In the genomic region with DNA sequence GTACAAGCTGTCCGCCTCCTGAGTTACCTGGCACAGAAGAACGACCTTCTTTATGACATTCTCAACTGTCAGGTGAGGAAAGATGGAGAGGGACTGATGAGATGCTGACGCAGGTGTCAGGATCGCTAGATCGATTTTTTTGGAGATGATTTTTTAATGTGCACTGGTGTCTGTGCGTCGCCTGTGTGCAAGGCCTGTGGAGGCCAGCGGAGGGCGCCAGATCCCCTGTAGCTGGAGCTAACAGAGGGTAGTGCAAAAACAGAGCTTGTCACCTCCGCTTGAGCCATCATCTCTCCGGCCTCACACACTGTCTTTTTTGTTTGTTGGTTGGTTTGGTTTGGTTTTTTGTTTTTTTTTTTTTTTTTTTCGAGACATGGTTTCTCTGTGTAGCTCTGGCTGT, we compare ENCODE assay signal across 33 mouse cellular contexts. TPM values are rescaled to one million over a fixed set of nuclear protein-coding genes. Genes with fewer than 3 reads are reported as not detected.
A peak's percentile ranks its signal among the peaks of the same experiment; 100 is the strongest.
DNase-seq lines count a peak whose midpoint lies in the region; ATAC-seq and TF ChIP-seq lines count a peak whose summit lies in the region.
"Had no signal": no experiment of that assay in that cellular context is flagged by ENCODE, and none has a peak within 500 bp of the region (broad histone marks: within the 10 kb centered on the region; RNA-seq: fewer than 3 reads in every experiment).

No protein-coding gene starts in this region.

- ATAC-seq in hindbrain, postnatal 0 days: no peak
- no peak for ATAC-seq in hindbrain, embryonic 12.5 days (ENCODE audit: low FRiP score)
- ATAC-seq in liver, embryonic 14.5 days (ENCODE audit: insufficient read depth): no peak
- ATAC-seq: forebrain, embryonic 15.5 days; hindbrain, embryonic 16.5 days; midbrain, embryonic 16.5 days had no signal

- H3K36me3 ChIP-seq in hindbrain, postnatal 0 days (ENCODE audit: insufficient read depth, low read length): no peaks in the 10 kb centered on the region
- no peaks in the 10 kb centered on the region for H3K36me3 ChIP-seq in hindbrain, embryonic 12.5 days
- H3K36me3 ChIP-seq in liver, embryonic 14.5 days (replicated peaks; ENCODE audit: control insufficient read depth, insufficient read depth, low read depth): no peaks in the 10 kb centered on the region
- H3K36me3 ChIP-seq: embryonic facial prominence, embryonic 10.5 days; forebrain, embryonic 15.5 days; neural tube, embryonic 15.5 days had no signal

- no peak for TF ChIP-seq EP300 in liver, embryonic 14.5 days (IDR thresholded peaks at IDR 0.05; ENCODE audit: low read depth)

- H3K9ac ChIP-seq in hindbrain, postnatal 0 days (replicated peaks; ENCODE audit: low read length): no peak overlapping the region
- H3K9ac ChIP-seq in hindbrain, embryonic 12.5 days: no peak overlapping the region
- H3K9ac ChIP-seq in liver, embryonic 14.5 days (replicated peaks): no peak overlapping the region
- H3K9ac ChIP-seq: forebrain, embryonic 15.5 days; neural tube, embryonic 15.5 days had no signal

- no peak overlapping the region for H3K4me3 ChIP-seq in hindbrain, postnatal 0 days (ENCODE audit: low read length)
- H3K4me3 ChIP-seq in hindbrain, embryonic 12.5 days: no peak overlapping the region
- no peak overlapping the region for H3K4me3 ChIP-seq in liver, embryonic 14.5 days (ENCODE audit: insufficient read depth in 1 of 2, low read depth in 2 of 2, low read length in 2 of 2)
- H3K4me3 ChIP-seq: embryonic facial prominence, embryonic 10.5 days; forebrain, embryonic 15.5 days; left cerebral cortex, adult 2 months; neural tube, embryonic 15.5 days had no signal

- 0 out of 2 replicates have a peak, but pooled peaks have one; percentile 4 for TF ChIP-seq CTCF in hindbrain, postnatal 0 days (IDR thresholded peaks at IDR 0.05; ENCODE audit: low read depth)
- peak; percentile 38 for TF ChIP-seq CTCF in liver, embryonic 14.5 days (IDR thresholded peaks at IDR 0.05; ENCODE audit: low read depth)

- H3K9me3 ChIP-seq in hindbrain, postnatal 0 days (ENCODE audit: low read length): no peaks in the 10 kb centered on the region
- peaks cover 21% of the 10 kb centered on the region for H3K9me3 ChIP-seq in hindbrain, embryonic 12.5 days (replicated peaks)
- H3K9me3 ChIP-seq in liver, embryonic 14.5 days (ENCODE audit: control insufficient read depth, low read length): no peaks in the 10 kb centered on the region
- H3K9me3 ChIP-seq: forebrain, embryonic 15.5 days had no signal

- DNase-seq in hindbrain, postnatal 0 days (ENCODE audit: low spot score): no peak
- no peak for DNase-seq in liver, embryonic 14.5 days (ENCODE audit: low read depth in 3 of 3, low spot score in 3 of 3)
- DNase-seq in liver: no peak
- peak; percentile 55 for DNase-seq in thymus, postnatal 4 days
- DNase-seq in thymus, postnatal 25 days: no peak
- DNase-seq in urinary bladder, postnatal 25 days (ENCODE audit: low spot score): no peak
- no peak for DNase-seq in layer of hippocampus, postnatal 14 days (ENCODE audit: low spot score in 2 of 2)
- DNase-seq: adrenal gland, postnatal 25 days; cerebellum, adult 9-11 months; gastrocnemius, postnatal 10 days; heart, adult 11 months; kidney, adult 8-10 months; kidney, postnatal 14 days; lung, adult 2 months; right cerebral cortex, adult 18-20 months; right cerebral cortex, postnatal 4 days; thymus, adult 2 months had no signal

- H3K4me1 ChIP-seq in hindbrain, postnatal 0 days (ENCODE audit: insufficient read depth, low read length): no peaks in the 10 kb centered on the region
- no peaks in the 10 kb centered on the region for H3K4me1 ChIP-seq in hindbrain, embryonic 12.5 days
- H3K4me1 ChIP-seq in liver, embryonic 14.5 days (replicated peaks; ENCODE audit: control insufficient read depth in 2 of 2, insufficient read depth in 2 of 2, low read length in 1 of 2): no peaks in the 10 kb centered on the region
- H3K4me1 ChIP-seq: embryonic facial prominence, embryonic 10.5 days; forebrain, embryonic 15.5 days; neural tube, embryonic 15.5 days had no signal

- no peak overlapping the region for H3K4me2 ChIP-seq in hindbrain, postnatal 0 days (ENCODE audit: low read depth, low read length)
- H3K4me2 ChIP-seq in hindbrain, embryonic 12.5 days (replicated peaks): no peak overlapping the region
- H3K4me2 ChIP-seq in liver, embryonic 14.5 days (ENCODE audit: low read depth): no peak overlapping the region
- H3K4me2 ChIP-seq: forebrain, embryonic 15.5 days; heart, embryonic 11.5 days; neural tube, embryonic 15.5 days had no signal

- no peak overlapping the region for H3K27ac ChIP-seq in hindbrain, postnatal 0 days
- H3K27ac ChIP-seq in hindbrain, embryonic 12.5 days: no peak overlapping the region
- H3K27ac ChIP-seq in liver, embryonic 14.5 days: no peak overlapping the region
- H3K27ac ChIP-seq: embryonic facial prominence, embryonic 10.5 days; forebrain, embryonic 15.5 days; left cerebral cortex, adult 2 months; macrophage; neural tube, embryonic 15.5 days had no signal

- WGBS in hindbrain, postnatal 0 days: 48% methylated on average over 12 of the region's 12 CpGs
- WGBS in hindbrain, embryonic 12.5 days: 46% methylated on average over 12 of the region's 12 CpGs
- 40% methylated on average over 12 of the region's 12 CpGs for WGBS in liver, embryonic 14.5 days (ENCODE audit: insufficient replicate concordance)

- no peaks in the 10 kb centered on the region for H3K27me3 ChIP-seq in hindbrain, postnatal 0 days (ENCODE audit: insufficient read depth, low read length)
- H3K27me3 ChIP-seq in hindbrain, embryonic 12.5 days: peaks cover 4% of the 10 kb centered on the region
- no peaks in the 10 kb centered on the region for H3K27me3 ChIP-seq in liver, embryonic 14.5 days (ENCODE audit: control insufficient read depth, insufficient read depth, low read length)
- H3K27me3 ChIP-seq: forebrain, embryonic 15.5 days; neural tube, embryonic 15.5 days had no signal

RNA-seq across cellular contexts. Expression of gene Armc12, which starts 7.3 kb away (rescaled TPM):
- total RNA-seq in hindbrain, postnatal 0 days (2014; rRNA removed): not detected in 2 replicates
- not detected in 2 replicates for polyA plus RNA-seq in hindbrain, postnatal 0 days (2015; fragmentation: Nextera tagmentation; extraction: Ambion mirVana)
- not detected in 2 replicates for polyA plus RNA-seq in hindbrain, embryonic 12.5 days (2016; fragmentation: Nextera tagmentation; extraction: Ambion mirVana)
- 0.03 TPM in 1 of 2 replicates, not detected in the other for polyA plus RNA-seq in liver, embryonic 14.5 days (2012; rRNA removed)
- not detected in 2 replicates for polyA plus RNA-seq in liver, embryonic 14.5 days (2014; fragmentation: Nextera tagmentation; extraction: Ambion mirVana)
- not detected for total RNA-seq in layer of hippocampus, postnatal 14 days (2021)
- total RNA-seq: adrenal gland, postnatal 25 days; gastrocnemius, postnatal 10 days; hematopoietic stem cell, adult 5-6 weeks; left cerebral cortex, adult 2 months; left cerebral cortex, postnatal 36 days had no signal
- polyA plus RNA-seq: cortical plate, adult 2 months; embryonic facial prominence, embryonic 10.5 days; forebrain, embryonic 15.5 days; heart, embryonic 11.5 days; heart, postnatal 0 days; hindbrain, embryonic 16.5 days; lung, adult 2 months; macrophage; midbrain, embryonic 16.5 days; neural tube, embryonic 15.5 days; stomach, embryonic 14.5 days had no signal

RNA-seq across cellular contexts. Expression of gene Clpsl2, which starts 11.3 kb away (rescaled TPM):
- total RNA-seq in hindbrain, postnatal 0 days (2014; rRNA removed): not detected in 2 replicates
- polyA plus RNA-seq in hindbrain, postnatal 0 days (2015; fragmentation: Nextera tagmentation; extraction: Ambion mirVana): not detected in 2 replicates
- not detected in 2 replicates for polyA plus RNA-seq in hindbrain, embryonic 12.5 days (2016; fragmentation: Nextera tagmentation; extraction: Ambion mirVana)
- not detected in 2 replicates for polyA plus RNA-seq in liver, embryonic 14.5 days (2012; rRNA removed)
- polyA plus RNA-seq in liver, embryonic 14.5 days (2014; fragmentation: Nextera tagmentation; extraction: Ambion mirVana): not detected in 2 replicates
- not detected for total RNA-seq in layer of hippocampus, postnatal 14 days (2021)
- total RNA-seq: adrenal gland, postnatal 25 days; gastrocnemius, postnatal 10 days; hematopoietic stem cell, adult 5-6 weeks; left cerebral cortex, adult 2 months; left cerebral cortex, postnatal 36 days had no signal
- polyA plus RNA-seq: cortical plate, adult 2 months; embryonic facial prominence, embryonic 10.5 days; forebrain, embryonic 15.5 days; heart, embryonic 11.5 days; heart, postnatal 0 days; hindbrain, embryonic 16.5 days; limb, embryonic 14.5 days; lung, adult 2 months; macrophage; midbrain, embryonic 16.5 days; neural tube, embryonic 15.5 days; stomach, embryonic 14.5 days; thymus, adult 2 months had no signal

RNA-seq across cellular contexts. Expression of gene Fkbp5, which starts 20.6 kb away (rescaled TPM):
- 27.5 and 31.3 TPM in 2 replicates for total RNA-seq in hindbrain, postnatal 0 days (2014; rRNA removed)
- 18.5 and 20.0 TPM in 2 replicates for polyA plus RNA-seq in hindbrain, postnatal 0 days (2015; fragmentation: Nextera tagmentation; extraction: Ambion mirVana)
- 28.3 and 32.6 TPM in 2 replicates for polyA plus RNA-seq in hindbrain, embryonic 12.5 days (2016; fragmentation: Nextera tagmentation; extraction: Ambion mirVana)
- polyA plus RNA-seq in liver, embryonic 14.5 days (2012; rRNA removed): 5.3 and 7.3 TPM in 2 replicates
- polyA plus RNA-seq in liver, embryonic 14.5 days (2014; fragmentation: Nextera tagmentation; extraction: Ambion mirVana): 3.5 and 3.6 TPM in 2 replicates
- 10 to 100 TPM; 65.4 to 78.1 TPM for total RNA-seq in layer of hippocampus, postnatal 14 days (2021)

RNA-seq across cellular contexts. Expression of gene Clps, which starts 22.7 kb away (rescaled TPM):
- not detected in 2 replicates for total RNA-seq in hindbrain, postnatal 0 days (2014; rRNA removed)
- polyA plus RNA-seq in hindbrain, postnatal 0 days (2015; fragmentation: Nextera tagmentation; extraction: Ambion mirVana): not detected in 2 replicates
- polyA plus RNA-seq in hindbrain, embryonic 12.5 days (2016; fragmentation: Nextera tagmentation; extraction: Ambion mirVana): not detected in 2 replicates
- 1.2 and 3.3 TPM in 2 replicates for polyA plus RNA-seq in liver, embryonic 14.5 days (2012; rRNA removed)
- 2.9 and 3.7 TPM in 2 replicates for polyA plus RNA-seq in liver, embryonic 14.5 days (2014; fragmentation: Nextera tagmentation; extraction: Ambion mirVana)
- total RNA-seq in layer of hippocampus, postnatal 14 days (2021): not detected
- total RNA-seq: adrenal gland, postnatal 25 days; gastrocnemius, postnatal 10 days; hematopoietic stem cell, adult 5-6 weeks; left cerebral cortex, adult 2 months; left cerebral cortex, postnatal 36 days had no signal
- polyA plus RNA-seq: brain, embryonic 14.5 days; cortical plate, adult 2 months; embryonic facial prominence, embryonic 10.5 days; forebrain, embryonic 15.5 days; heart, embryonic 11.5 days; heart, postnatal 0 days; hindbrain, embryonic 16.5 days; macrophage; midbrain, embryonic 16.5 days; neural tube, embryonic 15.5 days had no signal

RNA-seq across cellular contexts. Expression of gene Lhfpl5, which starts 37.6 kb away (rescaled TPM):
- total RNA-seq in hindbrain, postnatal 0 days (2014; rRNA removed): 26.6 and 42.3 TPM in 2 replicates
- 27.3 and 29.7 TPM in 2 replicates for polyA plus RNA-seq in hindbrain, postnatal 0 days (2015; fragmentation: Nextera tagmentation; extraction: Ambion mirVana)
- 2.0 and 3.4 TPM in 2 replicates for polyA plus RNA-seq in hindbrain, embryonic 12.5 days (2016; fragmentation: Nextera tagmentation; extraction: Ambion mirVana)
- not detected in 2 replicates for polyA plus RNA-seq in liver, embryonic 14.5 days (2012; rRNA removed)
- not detected in 2 replicates for polyA plus RNA-seq in liver, embryonic 14.5 days (2014; fragmentation: Nextera tagmentation; extraction: Ambion mirVana)
- total RNA-seq in layer of hippocampus, postnatal 14 days (2021): 1 to 10 TPM; 2.7 to 3.4 TPM
- total RNA-seq: gastrocnemius, postnatal 10 days; hematopoietic stem cell, adult 5-6 weeks had no signal
- polyA plus RNA-seq: heart, embryonic 11.5 days; lung, adult 2 months; macrophage had no signal
